Mouse (Mus musculus) heart, embryonic 12.5 days (tissue): ENCODE measurements around the gene Inpp5b. TPM values are rescaled to one million over a fixed set of nuclear protein-coding genes. Genes with fewer than 3 reads are reported as not detected.
"Not testable (repeated sequence)": the region's sequence is repeated elsewhere in the genome, so short reads cannot be mapped to it uniquely, and the experiment has no call there.

Experiments used
- ATAC-seq: fragments of 200-750 bp; cut with Nextera tagmentation; 2 replicates; pipeline ENCODE4 v1.8.0; 2017; ENCODE audit warnings: moderate TSS enrichment, moderate library complexity; ENCODE audit not compliant: insufficient number of reproducible peaks, low FRiP score
- H3K27ac ChIP-seq: fragments of 300-500 bp; sonication (generic); 2 replicates; pipeline ENCODE4 v1.5.1; 2016; ENCODE audit warnings: mild to moderate bottlenecking, moderate library complexity; ENCODE audit not compliant: poor library complexity, severe bottlenecking
- H3K27me3 ChIP-seq: fragments of 300-500 bp; sonication (generic); replicated peaks from 2 replicates; pipeline ENCODE4 v1.6.1; 2016; ENCODE audit warnings: mild to moderate bottlenecking, moderate library complexity
- H3K36me3 ChIP-seq: fragments of 300-500 bp; sonication (generic); 2 replicates; pipeline ENCODE4 v1.6.1; 2016; ENCODE audit warnings: mild to moderate bottlenecking, moderate library complexity
- H3K4me1 ChIP-seq: fragments of 300-500 bp; sonication (generic); replicated peaks from 2 replicates; pipeline ENCODE4 v1.6.1; 2016; ENCODE audit warnings: mild to moderate bottlenecking
- H3K4me2 ChIP-seq: fragments of 300-500 bp; sonication (generic); 2 replicates; pipeline ENCODE4 v1.6.1; 2016; ENCODE audit warnings: mild to moderate bottlenecking, moderate library complexity
- H3K4me3 ChIP-seq: fragments of 300-500 bp; sonication (generic); 2 replicates; pipeline ENCODE4 v1.5.1; 2016; ENCODE audit warnings: mild to moderate bottlenecking
- H3K9ac ChIP-seq: fragments of 300-500 bp; sonication (generic); 2 replicates; pipeline ENCODE4 v1.6.1; 2016; ENCODE audit warnings: mild to moderate bottlenecking, moderate library complexity
- H3K9me3 ChIP-seq: fragments of 300-500 bp; sonication (generic); replicated peaks from 2 replicates; pipeline ENCODE4 v1.6.1; 2016; ENCODE audit warnings: mild to moderate bottlenecking, moderate library complexity
- WGBS: fragments of 180-500 bp; shearing (Covaris S2); methylation state at CpG from one replicate; pipeline ENCODE4 v1.1.7; 2016; 5-methylcytosine and 5-hydroxymethylcytosine counted together
- polyA plus RNA-seq: library from polyadenylated mRNA; unstranded; fragments of >200 nt; fragmentation: Nextera tagmentation; extraction: Ambion mirVana; gene quantifications from 2 replicates; pipeline ENCODE4 v1.2.1, GENCODE M21; 2016

Gene Inpp5b
- polyA plus RNA-seq, 1 experiment from 2014 or later = 17.3 TPM

GRCm38 (mm10) chr4:124712618-124713017 lies 29.0 kb upstream of the Inpp5b start:
- no peaks in the 10 kb centered on the region for H3K9me3 ChIP-seq
- H3K36me3 ChIP-seq = peaks cover 21% of the 10 kb centered on the region
- 90% methylated on average over 6 of the region's 6 CpGs for WGBS
- H3K27ac ChIP-seq = no peak overlapping the region
- H3K4me3 ChIP-seq = no peak overlapping the region
- no peak overlapping the region for H3K9ac ChIP-seq
- H3K4me1 ChIP-seq = peaks cover 30% of the 10 kb centered on the region
- ATAC-seq = no peak
- no peak overlapping the region for H3K4me2 ChIP-seq
- no peaks in the 10 kb centered on the region for H3K27me3 ChIP-seq

- H3K4me3 ChIP-seq, H3K9ac ChIP-seq, H3K4me2 ChIP-seq, ATAC-seq, H3K9me3 ChIP-seq, H3K27me3 ChIP-seq, H3K27ac ChIP-seq: not testable (repeated sequence)
- Histone ChIP-seq H3K4me1 (peaks cover 22% of the 10 kb centered on the region), H3K36me3 (peaks cover 30% of the 10 kb centered on the region)
- 61% methylated on average over 5 of the region's 5 CpGs for WGBS
Observed at GRCm38 (mm10) chr4:124713850-124714249, 27.8 kb upstream of the Inpp5b start.

DNA sequence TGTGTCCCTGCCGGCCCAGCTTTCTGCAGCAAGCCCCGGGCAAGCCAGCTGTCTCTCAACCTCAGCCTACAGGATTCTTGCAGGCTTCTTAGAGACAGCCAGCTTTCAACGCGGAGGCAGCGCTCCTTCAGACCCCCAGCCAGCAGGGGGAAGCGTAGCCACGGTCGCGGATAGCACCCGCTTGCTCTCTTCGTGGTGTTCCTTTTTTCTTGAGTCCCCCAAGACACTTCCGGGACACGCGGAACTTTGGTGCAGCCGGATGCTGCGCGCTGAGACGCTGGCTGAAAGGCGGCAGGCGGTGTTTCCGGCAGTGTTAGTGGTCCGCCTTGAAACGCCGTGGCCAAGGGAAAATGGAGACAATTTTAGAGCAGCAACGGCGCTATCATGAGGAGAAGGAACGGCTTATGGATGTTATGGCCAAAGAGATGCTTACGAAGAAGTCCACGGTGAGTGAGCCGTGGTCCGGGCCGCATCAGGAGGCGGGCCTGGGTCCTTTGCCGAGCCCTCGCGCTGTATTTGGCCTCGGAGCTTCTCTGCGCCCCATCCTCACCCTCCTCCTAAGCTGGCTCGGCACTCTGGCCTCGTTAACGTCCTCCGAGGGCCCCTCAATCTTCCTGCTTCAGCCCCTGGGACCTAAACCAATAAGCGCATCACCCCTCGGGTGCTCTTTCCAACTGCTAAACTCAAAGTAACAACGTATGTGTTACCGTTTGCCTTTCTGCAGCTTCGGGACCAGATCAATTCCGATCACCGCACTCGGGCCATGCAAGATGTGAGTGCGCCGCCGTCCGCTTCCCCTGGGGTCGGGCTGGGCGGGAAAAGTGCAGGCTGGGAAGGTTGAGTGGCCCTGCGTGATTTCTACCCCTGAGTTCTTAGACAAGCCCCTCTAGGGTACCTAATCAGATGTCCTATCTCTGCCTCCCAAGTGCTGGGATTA lies 26.8 kb upstream of the Inpp5b start, which contains the start of gene Sf3a3:
Gene Sf3a3 (plus strand): TSS at position 232 of the 937 bp plus-strand sequence.
- Histone ChIP-seq H3K4me3 (peak within 1 kb of the TSS; percentile 97), H3K36me3 (peaks cover 40% of the 10 kb centered on the region), H3K4me1 (peaks cover 13% of the 10 kb centered on the region), H3K9ac (peak within 1 kb of the TSS; percentile 98), H3K27me3 (no peaks in the 10 kb centered on the region), H3K9me3 (no peaks in the 10 kb centered on the region), H3K27ac (peak within 1 kb of the TSS; percentile 67), H3K4me2 (peak within 1 kb of the TSS; percentile 86)
- ATAC-seq = peak; percentile 87
- WGBS = under 1% methylated on average over 57 of the region's 57 CpGs

GRCm38 (mm10) chr4:124719101-124719500 lies 22.5 kb upstream of the Inpp5b start:
- H3K9me3 ChIP-seq = no peaks in the 10 kb centered on the region
- no peaks in the 10 kb centered on the region for H3K27me3 ChIP-seq
- no peak overlapping the region for H3K27ac ChIP-seq
- H3K4me3 ChIP-seq = no peak overlapping the region
- H3K36me3 ChIP-seq = peaks cover 83% of the 10 kb centered on the region
- H3K9ac ChIP-seq = no peak overlapping the region
- ATAC-seq = no peak
- peaks cover 6% of the 10 kb centered on the region for H3K4me1 ChIP-seq
- no peak overlapping the region for H3K4me2 ChIP-seq
- 95% methylated on average over 4 of the region's 4 CpGs for WGBS

DNA sequence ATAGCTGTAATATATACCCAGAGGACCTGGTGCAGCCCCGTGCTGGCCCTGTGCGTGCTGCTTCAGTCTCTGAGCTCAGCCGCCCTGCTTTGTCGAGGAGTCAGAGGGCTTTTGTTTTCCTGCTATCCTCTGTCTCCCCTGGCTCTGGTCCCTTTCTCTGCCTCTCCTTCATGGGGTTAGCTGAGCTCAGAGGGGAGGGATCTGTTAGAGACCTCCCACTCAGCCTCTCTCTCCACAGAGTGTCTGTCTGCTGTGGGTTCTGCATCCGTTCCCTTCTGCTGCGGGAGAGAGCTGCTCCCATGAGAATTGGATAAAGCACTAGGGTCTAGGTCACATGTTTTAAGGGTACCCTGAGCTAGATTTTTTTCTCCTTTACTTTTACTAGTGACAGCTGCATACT lies 15.5 kb upstream of the Inpp5b start:
- Histone ChIP-seq H3K9me3 (no peaks in the 10 kb centered on the region), H3K36me3 (peaks cover 99% of the 10 kb centered on the region), H3K4me1 (no peaks in the 10 kb centered on the region), H3K9ac (no peak overlapping the region), H3K4me3 (no peak overlapping the region), H3K27ac (no peak overlapping the region), H3K27me3 (no peaks in the 10 kb centered on the region), H3K4me2 (no peak overlapping the region)
- ATAC-seq = no peak
- 89% methylated on average over 6 of the region's 6 CpGs for WGBS

DNA sequence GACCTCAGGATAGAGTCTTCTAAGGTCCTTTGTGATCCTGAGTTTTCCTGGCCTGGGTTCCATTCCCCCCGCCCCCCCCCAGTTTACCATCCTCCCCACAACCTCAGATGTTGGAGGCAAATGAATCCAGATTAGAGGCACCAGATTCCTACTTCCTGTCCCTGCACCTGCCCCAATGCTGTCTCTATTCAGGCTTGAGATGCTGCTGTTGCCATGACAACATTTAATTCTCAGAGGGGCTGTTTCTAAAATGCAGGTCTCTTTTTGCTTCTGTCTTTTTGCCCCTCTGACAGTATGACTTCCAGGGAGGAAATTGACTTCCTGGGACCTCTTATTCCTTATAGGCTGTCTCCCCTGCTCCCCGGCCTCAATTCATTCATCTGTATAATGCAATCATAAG lies 4.7 kb upstream of the Inpp5b start:
- Histone ChIP-seq H3K4me3 (no peak overlapping the region), H3K4me1 (peaks cover 8% of the 10 kb centered on the region; the same call in 1 of the 2 replicates), H3K36me3 (peaks cover 18% of the 10 kb centered on the region), H3K27me3 (no peaks in the 10 kb centered on the region), H3K4me2 (no peak overlapping the region), H3K27ac (no peak overlapping the region), H3K9me3 (no peaks in the 10 kb centered on the region), H3K9ac (no peak overlapping the region)
- no peak for ATAC-seq
- 71% methylated on average over 2 of the region's 2 CpGs for WGBS

DNA sequence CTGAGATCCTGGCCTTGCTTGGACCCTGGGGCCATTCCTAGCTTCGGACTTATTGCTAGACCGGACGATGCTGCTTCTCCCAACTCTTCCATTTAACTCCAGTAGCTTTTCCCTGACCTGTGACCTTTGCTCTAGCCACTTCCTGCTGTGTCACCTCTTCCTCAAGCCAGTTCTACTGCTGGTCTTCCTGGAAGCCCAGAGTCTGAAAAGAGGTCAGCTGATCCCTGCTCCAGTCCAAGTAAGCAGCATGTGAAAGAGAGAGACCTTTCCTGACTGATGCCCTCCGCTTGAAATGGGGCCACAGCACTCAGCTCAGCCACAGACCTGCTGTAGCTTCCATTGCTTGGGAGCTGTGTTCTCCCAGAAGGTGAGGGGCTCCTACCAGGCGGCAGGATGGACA lies 4.2 kb upstream of the Inpp5b start:
- 78% methylated on average over 5 of the region's 5 CpGs for WGBS
- no peak overlapping the region for H3K4me3 ChIP-seq
- H3K4me1 ChIP-seq = peaks cover 13% of the 10 kb centered on the region; the same call in 1 of the 2 replicates
- no peak overlapping the region for H3K27ac ChIP-seq
- no peaks in the 10 kb centered on the region for H3K9me3 ChIP-seq
- H3K27me3 ChIP-seq = no peaks in the 10 kb centered on the region
- ATAC-seq = no peak
- H3K9ac ChIP-seq = no peak overlapping the region
- H3K4me2 ChIP-seq = no peak overlapping the region
- H3K36me3 ChIP-seq = peaks cover 14% of the 10 kb centered on the region

GRCm38 (mm10) chr4:124738013-124738412 lies 3.6 kb upstream of the Inpp5b start:
- Histone ChIP-seq H3K36me3 (peaks cover 9% of the 10 kb centered on the region), H3K27ac (no peak overlapping the region), H3K9ac (no peak overlapping the region), H3K4me3 (no peak overlapping the region), H3K9me3 (no peaks in the 10 kb centered on the region), H3K4me1 (peaks cover 13% of the 10 kb centered on the region; the same call in 1 of the 2 replicates), H3K4me2 (no peak overlapping the region), H3K27me3 (no peaks in the 10 kb centered on the region)
- ATAC-seq = no peak
- 61% methylated on average over 4 of the region's 4 CpGs for WGBS

DNA sequence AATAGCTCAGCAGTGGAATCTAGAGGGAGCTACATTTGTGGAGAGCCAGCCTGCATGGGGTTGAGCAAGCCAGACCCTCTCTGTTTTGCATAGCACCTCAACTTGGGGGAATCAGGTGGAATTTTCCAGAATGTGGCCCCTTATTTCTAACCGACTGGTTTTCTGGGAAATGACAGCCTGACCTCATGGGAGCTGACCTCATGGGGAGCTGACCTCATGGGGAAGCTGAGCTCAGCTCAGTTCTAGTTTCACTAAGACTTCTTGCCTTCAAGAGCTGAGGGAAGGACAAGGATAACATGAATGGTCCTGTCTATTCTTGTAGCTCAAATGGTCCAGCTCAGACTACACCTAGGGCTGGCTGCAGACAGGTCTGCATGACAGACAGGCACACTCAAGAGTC lies 2.9 kb upstream of the Inpp5b start:
- Histone ChIP-seq H3K27ac (no peak overlapping the region), H3K4me2 (no peak overlapping the region), H3K36me3 (peaks cover 1% of the 10 kb centered on the region; the same call in 1 of the 2 replicates), H3K4me3 (no peak overlapping the region), H3K4me1 (peaks cover 13% of the 10 kb centered on the region; the same call in 1 of the 2 replicates), H3K9ac (no peak overlapping the region), H3K27me3 (no peaks in the 10 kb centered on the region), H3K9me3 (no peaks in the 10 kb centered on the region)
- no peak for ATAC-seq
- WGBS = 52% methylated on average over 1 of the region's 1 CpGs

DNA sequence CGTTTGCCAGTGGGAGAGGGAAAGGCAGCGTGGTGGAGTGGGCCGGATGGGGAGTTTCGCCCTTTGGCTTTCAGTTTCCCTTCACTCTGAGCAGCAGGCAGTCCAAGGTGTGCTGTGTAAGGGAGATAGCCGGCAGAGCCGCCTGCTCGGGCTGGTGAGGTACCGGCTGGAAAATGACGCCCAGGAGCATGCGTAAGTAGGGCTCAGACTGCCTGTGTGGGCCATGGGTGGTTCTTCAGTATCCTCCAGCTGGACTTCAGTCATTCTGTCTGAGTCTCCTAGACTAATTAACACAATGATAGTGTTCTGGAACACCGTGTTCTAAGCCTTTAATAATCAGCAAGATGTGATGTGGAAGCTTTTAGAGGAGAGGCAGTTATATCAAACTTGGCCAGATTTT lies 1.2 kb downstream of the Inpp5b start:
- Histone ChIP-seq H3K36me3 (0 out of 2 replicates have a peak, but pooled peaks cover 6% of the 10 kb centered on the region), H3K27me3 (no peaks in the 10 kb centered on the region), H3K27ac (no peak overlapping the region), H3K4me2 (no peak overlapping the region), H3K9me3 (no peaks in the 10 kb centered on the region), H3K4me3 (no peak overlapping the region), H3K4me1 (peaks cover 11% of the 10 kb centered on the region; the same call in 1 of the 2 replicates), H3K9ac (no peak overlapping the region)
- WGBS = 73% methylated on average over 11 of the region's 11 CpGs
- ATAC-seq = no peak

DNA sequence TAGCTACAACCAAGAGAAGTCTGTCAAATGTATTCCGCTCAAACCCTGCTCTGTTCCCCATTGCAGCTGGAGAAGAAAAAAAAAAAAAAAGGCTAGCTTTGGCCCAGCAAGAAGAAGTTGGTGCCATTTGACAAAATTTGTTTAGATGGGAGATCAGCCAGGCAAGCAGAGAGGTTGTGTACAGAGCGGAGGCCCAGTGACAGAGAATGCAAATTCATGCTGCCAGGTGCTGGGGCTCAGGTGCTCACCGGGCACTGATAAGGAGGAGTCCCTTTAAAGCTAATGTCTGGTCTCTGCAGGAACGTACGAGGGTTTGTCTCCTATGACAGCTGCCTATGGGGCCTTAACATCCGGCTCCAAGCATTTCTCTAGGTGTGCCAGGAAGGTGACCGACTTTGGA lies 4.9 kb downstream of the Inpp5b start:
- ATAC-seq = no peak
- no peaks in the 10 kb centered on the region for H3K9me3 ChIP-seq
- no peak overlapping the region for H3K4me3 ChIP-seq
- no peak overlapping the region for H3K4me2 ChIP-seq
- 0 out of 2 replicates have a peak, but pooled peaks cover 6% of the 10 kb centered on the region for H3K36me3 ChIP-seq
- no peak overlapping the region for H3K27ac ChIP-seq
- peaks cover 9% of the 10 kb centered on the region; the same call in 1 of the 2 replicates for H3K4me1 ChIP-seq
- no peak overlapping the region for H3K9ac ChIP-seq
- 0 out of 2 replicates have a peak, but pooled peaks cover 3% of the 10 kb centered on the region for H3K27me3 ChIP-seq
- 77% methylated on average over 7 of the region's 7 CpGs for WGBS
